Mouse (Mus musculus) MEL (cell line): ENCODE measurements around the gene Psmb9.

Experiments used
- BHLHE40 ChIP-seq: IDR thresholded peaks from 2 replicates; pipeline ENCODE4 v1.6.1; 2012; ENCODE audit warnings: low read depth, mild to moderate bottlenecking, inconsistent platforms, low read length, improper control_type of control experiment, borderline replicate concordance
- CHD2 ChIP-seq: IDR thresholded peaks from 2 replicates; pipeline ENCODE4 v1.6.1; 2011; ENCODE audit warnings: low read length, improper control_type of control experiment
- CTCF ChIP-seq, 3 experiments: IDR thresholded peaks in 2 of 3; conservative IDR thresholded peaks in 1 of 3; 2 replicates each; pipeline ENCODE4 v1.5.1; 2011 to 2012; ENCODE audit warnings: low read length in 3 of 3, low read depth in 2 of 3, mild to moderate bottlenecking in 2 of 3, improper control_type of control experiment in 1 of 3, inconsistent platforms in 1 of 3, mixed read lengths in 1 of 3, moderate library complexity in 1 of 3; ENCODE audit not compliant: control insufficient read depth in 1 of 3, insufficient read depth in 1 of 3, poor library complexity in 1 of 3, severe bottlenecking in 1 of 3
- NRF1 ChIP-seq: IDR thresholded peaks from 2 replicates; pipeline ENCODE4 v1.6.1; 2014; ENCODE audit warnings: low read depth, mild to moderate bottlenecking, inconsistent platforms, low read length, improper control_type of control experiment, moderate library complexity; ENCODE audit not compliant: poor library complexity, insufficient read depth, severe bottlenecking
- POLR2A ChIP-seq, 2 experiments: IDR thresholded peaks; 2 replicates each; pipeline ENCODE4 v1.6.1; 2011 to 2012; ENCODE audit warnings: low read length in 2 of 2, mild to moderate bottlenecking in 2 of 2, control low read depth in 1 of 2, improper control_type of control experiment in 1 of 2, low read depth in 1 of 2, moderate library complexity in 1 of 2; ENCODE audit not compliant: control insufficient read depth in 1 of 2, insufficient read depth in 1 of 2, poor library complexity in 1 of 2
- ZC3H11A ChIP-seq: IDR thresholded peaks from 2 replicates; pipeline ENCODE4 v1.6.1; 2012; ENCODE audit warnings: low read depth, mild to moderate bottlenecking, inconsistent platforms, low read length, improper control_type of control experiment

GRCm38 (mm10) chr17:34152923-34153322, 34.6 kb downstream of the Psmb9 start, which contains the start of gene H2-DMb1:
- TF ChIP-seq ZC3H11A, result no peak
- no peak for TF ChIP-seq NRF1
- no peak for TF ChIP-seq BHLHE40
- TF ChIP-seq CTCF (IDR thresholded peaks at IDR 0.05 in 2 of 3, conservative IDR thresholded peaks at IDR 0.05 in 1 of 3; ENCODE audit: control insufficient read depth in 1 of 3, insufficient read depth in 1 of 3, low read depth in 2 of 3, low read length in 3 of 3, poor library complexity in 1 of 3, severe bottlenecking in 1 of 3), result no peak
- no peak for TF ChIP-seq POLR2A (IDR thresholded peaks at IDR 0.05; ENCODE audit: control insufficient read depth in 1 of 2, insufficient read depth in 1 of 2, low read depth in 1 of 2, low read length in 2 of 2, poor library complexity in 1 of 2)
- peak; percentile 79 for TF ChIP-seq CHD2
